Mouse (Mus musculus) CH12.LX (cell line): ENCODE data around the gene Msh3. TPM values are rescaled to one million over a fixed set of nuclear protein-coding genes. Genes with fewer than 3 reads are reported as not detected.

ENCODE experiments used
- DNase-seq: peaks from one replicate; pipeline ENCODE4 v3.0.0-alpha.2; 2013; ENCODE audit errors: extremely low read depth
- H3K27ac ChIP-seq: 2 replicates; pipeline ENCODE4 v1.5.1; 2012; ENCODE audit warnings: low read depth, mild to moderate bottlenecking, control low read depth, moderate library complexity; ENCODE audit not compliant: insufficient read depth
- H3K27me3 ChIP-seq: replicated peaks from 2 replicates; pipeline ENCODE3; 2012; ENCODE audit warnings: inconsistent platforms
- H3K36me3 ChIP-seq, 2 experiments: replicated peaks in 1 of 2; 2 replicates each; pipeline versions ENCODE3 to v1.6.1; 2012; ENCODE audit warnings: inconsistent platforms in 1 of 2, low read length in 1 of 2, mild to moderate bottlenecking in 1 of 2, mixed read lengths in 1 of 2, moderate library complexity in 1 of 2; ENCODE audit not compliant: control insufficient read depth in 1 of 2, insufficient read depth in 1 of 2
- H3K4me1 ChIP-seq, 2 experiments: 2 replicates each; pipeline ENCODE4 v1.6.1; 2012; ENCODE audit warnings: inconsistent platforms in 1 of 2, moderate library complexity in 1 of 2; ENCODE audit not compliant: insufficient read depth in 2 of 2, control insufficient read depth in 1 of 2
- H3K4me2 ChIP-seq: 2 replicates; pipeline ENCODE4 v1.6.1; 2012; ENCODE audit warnings: low read depth, mild to moderate bottlenecking, control low read depth; ENCODE audit not compliant: poor library complexity, insufficient read depth, severe bottlenecking
- H3K4me3 ChIP-seq, 3 experiments: fragments of 150-350 bp in 1 of 3; sonication (generic) in 1 of 3; replicated peaks in 1 of 3; 2 replicates each; pipeline versions ENCODE3 to v1.5.1; 2011 to 2012; ENCODE audit warnings: low read depth in 2 of 3, low read length in 2 of 3, mild to moderate bottlenecking in 2 of 3, moderate library complexity in 2 of 3, control low read depth in 1 of 3, improper control_type of control experiment in 1 of 3, inconsistent platforms in 1 of 3, mixed read lengths in 1 of 3; ENCODE audit not compliant: poor library complexity in 1 of 3
- H3K79me2 ChIP-seq: replicated peaks from 2 replicates; pipeline ENCODE4 v1.6.1; 2012; ENCODE audit warnings: mild to moderate bottlenecking, moderate library complexity; ENCODE audit not compliant: control insufficient read depth, poor library complexity, insufficient read depth, severe bottlenecking; ENCODE audit errors: extremely low read depth
- H3K9ac ChIP-seq: 2 replicates; pipeline ENCODE4 v1.6.1; 2012; ENCODE audit warnings: low read depth, mild to moderate bottlenecking, control low read depth, moderate library complexity; ENCODE audit not compliant: insufficient read depth
- H3K9me3 ChIP-seq: replicated peaks from 2 replicates; pipeline ENCODE3; 2012; ENCODE audit warnings: low read length, inconsistent platforms, mixed read lengths
- CHD1 ChIP-seq: IDR thresholded peaks from 2 replicates; pipeline ENCODE4 v1.6.1; 2012; ENCODE audit warnings: low read depth, low read length, improper control_type of control experiment, inconsistent platforms
- CHD2 ChIP-seq: IDR thresholded peaks from 2 replicates; pipeline ENCODE4 v1.6.1; 2011; ENCODE audit warnings: low read length, improper control_type of control experiment
- EP300 ChIP-seq: IDR thresholded peaks from 2 replicates; pipeline ENCODE4 v1.6.1; 2011; ENCODE audit warnings: low read length, improper control_type of control experiment
- ETS1 ChIP-seq: conservative IDR thresholded peaks from 2 replicates; pipeline ENCODE4 v1.6.1; 2012; ENCODE audit warnings: low read depth, mild to moderate bottlenecking, inconsistent platforms, low read length, improper control_type of control experiment, moderate library complexity
- GABPA ChIP-seq: IDR thresholded peaks from 2 replicates; pipeline ENCODE4 v1.6.1; 2012; ENCODE audit warnings: low read depth, low read length, improper control_type of control experiment, inconsistent platforms; ENCODE audit not compliant: insufficient replicate concordance
- HCFC1 ChIP-seq: IDR thresholded peaks from 2 replicates; pipeline ENCODE4 v1.6.1; 2012; ENCODE audit warnings: low read depth, mild to moderate bottlenecking, inconsistent platforms, low read length, improper control_type of control experiment
- JUND ChIP-seq: conservative IDR thresholded peaks from 2 replicates; pipeline ENCODE4 v1.6.1; 2011; ENCODE audit warnings: low read depth, low read length, improper control_type of control experiment
- MAFK ChIP-seq: IDR thresholded peaks from 2 replicates; pipeline ENCODE4 v1.6.1; 2011; ENCODE audit warnings: low read length, improper control_type of control experiment; ENCODE audit not compliant: insufficient replicate concordance
- MAX ChIP-seq: IDR thresholded peaks from 2 replicates; pipeline ENCODE4 v1.6.1; 2011; ENCODE audit warnings: low read length, improper control_type of control experiment
- MXI1 ChIP-seq: IDR thresholded peaks from 2 replicates; pipeline ENCODE4 v1.6.1; 2011; ENCODE audit warnings: mild to moderate bottlenecking, low read depth, low read length, improper control_type of control experiment
- NELFE ChIP-seq: IDR thresholded peaks from 2 replicates; pipeline ENCODE4 v1.6.1; 2011; ENCODE audit warnings: low read depth, low read length, improper control_type of control experiment
- NRF1 ChIP-seq: IDR thresholded peaks from 2 replicates; pipeline ENCODE4 v1.6.1; 2014; ENCODE audit warnings: low read depth, mild to moderate bottlenecking, inconsistent platforms, low read length, improper control_type of control experiment, moderate library complexity
- POLR2A ChIP-seq: IDR thresholded peaks from 2 replicates; pipeline ENCODE4 v1.6.1; 2011; ENCODE audit warnings: low read depth, mild to moderate bottlenecking, improper control_type of control experiment, low read length
- POLR2AphosphoS2 ChIP-seq: IDR thresholded peaks from 2 replicates; pipeline ENCODE4 v1.6.1; 2011; ENCODE audit warnings: low read depth, low read length, improper control_type of control experiment
- RCOR1 ChIP-seq: conservative IDR thresholded peaks from 2 replicates; pipeline ENCODE4 v1.6.1; 2012; ENCODE audit warnings: low read depth, mild to moderate bottlenecking, inconsistent platforms, low read length, improper control_type of control experiment
- SIN3A ChIP-seq: IDR thresholded peaks from 2 replicates; pipeline ENCODE4 v1.6.1; 2012; ENCODE audit warnings: low read length, improper control_type of control experiment, inconsistent platforms
- SMC3 ChIP-seq: IDR thresholded peaks from 2 replicates; pipeline ENCODE4 v1.6.1; 2011; ENCODE audit warnings: low read depth, low read length, improper control_type of control experiment
- TBP ChIP-seq: conservative IDR thresholded peaks from 2 replicates; pipeline ENCODE4 v1.6.1; 2011; ENCODE audit warnings: low read depth, low read length, improper control_type of control experiment
- TCF12 ChIP-seq: IDR thresholded peaks from 2 replicates; pipeline ENCODE4 v1.6.1; 2014; ENCODE audit warnings: low read depth, mild to moderate bottlenecking, inconsistent platforms, low read length, improper control_type of control experiment
- UBTF ChIP-seq: IDR thresholded peaks from 2 replicates; pipeline ENCODE4 v1.6.1; 2012; ENCODE audit warnings: low read depth, mild to moderate bottlenecking, inconsistent platforms, low read length, improper control_type of control experiment, moderate library complexity
- USF1 ChIP-seq: IDR thresholded peaks from 2 replicates; pipeline ENCODE4 v1.6.1; 2014; ENCODE audit warnings: low read depth, mild to moderate bottlenecking, inconsistent platforms, low read length, improper control_type of control experiment
- USF2 ChIP-seq: conservative IDR thresholded peaks from 2 replicates; pipeline ENCODE4 v1.6.1; 2011; ENCODE audit warnings: low read depth, low read length, improper control_type of control experiment
- ZC3H11A ChIP-seq: IDR thresholded peaks from 2 replicates; pipeline ENCODE4 v1.6.1; 2012; ENCODE audit warnings: low read depth, mild to moderate bottlenecking, inconsistent platforms, low read length, improper control_type of control experiment
- ZMIZ1 ChIP-seq: IDR thresholded peaks from 2 replicates; pipeline ENCODE4 v1.6.1; 2012; ENCODE audit warnings: low read depth, mild to moderate bottlenecking, inconsistent platforms, low read length, improper control_type of control experiment
- ZNF384 ChIP-seq: IDR thresholded peaks from 2 replicates; pipeline ENCODE4 v1.6.1; 2012; ENCODE audit warnings: low read depth, low read length, improper control_type of control experiment, inconsistent platforms
- dilution Hi-C: fragments of 300-500 bp; cut with MboI; formaldehyde crosslinking; loops from 2 replicates; pipeline ENCODE4 v1.14.3; 2020; ENCODE audit warnings: low sequenced_read_pairs; ENCODE audit not compliant: extremely low pct_unique_long_range_greater_than_20kb, extremely low pct_ligation_motif_present
- in situ Hi-C: fragments of 300-500 bp; cut with MboI; formaldehyde crosslinking; loops from 3 replicates; pipeline ENCODE4 v1.14.3; 2019; ENCODE audit warnings: low sequenced_read_pairs, low pct_ligation_motif_present, low pct_unique_long_range_greater_than_20kb, mixed read lengths
- polyA plus RNA-seq: library from polyadenylated mRNA; unstranded; fragments of >175 nt; gene quantifications from 2 replicates; pipeline ENCODE4 v1.2.1, GENCODE M21; 2012; ENCODE audit warnings: low read depth; ENCODE audit not compliant: insufficient read length
- total RNA-seq, 2 experiments: library from RNA; depleted of rRNA; stranded (reverse); fragments of 300-350 nt in 1 of 2; fragments of >200 nt in 1 of 2; gene quantifications; 2 replicates each; pipeline ENCODE4 v1.2.3; 2012 to 2014

The Msh3 gene
- total and polyA plus RNA-seq, 3 experiments = 13.7 to 27.0 (median 18.3) TPM

DNA sequence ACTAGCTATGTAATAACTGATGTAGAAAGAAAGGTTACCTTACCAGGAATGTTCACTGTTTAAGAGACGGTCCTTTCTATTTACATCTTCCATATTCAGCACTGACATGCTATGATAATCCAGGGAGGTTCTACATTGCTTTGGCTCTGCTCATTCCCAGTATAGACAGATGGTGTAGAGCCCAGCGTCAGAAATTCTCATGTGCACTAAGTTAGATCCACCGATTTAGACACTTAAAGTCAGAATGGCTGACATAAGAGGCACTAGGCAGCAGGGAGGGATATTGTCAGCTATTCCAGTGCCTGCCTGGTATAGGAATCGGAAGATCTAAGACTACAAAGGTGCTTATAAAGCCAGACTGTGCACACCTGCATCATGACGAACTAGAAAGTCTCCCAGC lies 40.2 kb downstream of the Msh3 start:
- in situ Hi-C loops (no loop called here), dilution Hi-C loops (no loop called here)
- H3K4me1 ChIP-seq = peaks cover 2 to 16% of the 10 kb centered on the region in 2 experiments; a peak in 3 of 4 replicates
- no peak overlapping the region for H3K27ac ChIP-seq
- H3K27me3 ChIP-seq = no peaks in the 10 kb centered on the region
- TF ChIP-seq NRF1 (no peak), CHD2 (no peak), CHD1 (no peak), EP300 (no peak), RCOR1 (no peak), POLR2A (no peak), GABPA (no peak)
- H3K9me3 ChIP-seq = no peaks in the 10 kb centered on the region
- H3K36me3 ChIP-seq = peaks cover 21 to 53% of the 10 kb centered on the region in 2 experiments
- H3K4me2 ChIP-seq = no peak overlapping the region
- H3K4me3 ChIP-seq = no peak overlapping the region
- H3K9ac ChIP-seq = no peak overlapping the region
- no peaks in the 10 kb centered on the region for H3K79me2 ChIP-seq
- DNase-seq = no peak

DNA sequence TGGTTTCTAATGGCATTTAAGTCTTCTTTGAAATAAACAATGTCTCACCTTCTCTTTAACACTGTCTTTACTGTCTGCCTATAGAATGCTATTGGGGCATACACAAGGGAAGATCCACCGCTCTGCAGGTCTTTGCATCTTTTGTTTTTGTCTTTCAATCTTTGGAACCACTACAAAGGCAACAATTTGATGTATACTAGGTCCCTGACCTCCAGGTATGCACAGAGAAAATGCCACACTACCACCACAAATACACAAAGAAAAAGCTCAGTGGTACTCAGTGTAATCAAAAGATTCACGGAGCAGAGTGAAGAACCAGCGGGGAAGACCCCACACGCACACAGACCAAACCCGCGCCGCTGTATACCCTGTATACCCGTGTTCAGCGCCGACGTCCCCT lies 49.1 kb downstream of the Msh3 start, which contains the start of gene Gm20379:
TSS of gene Gm20379 (plus strand) at position 301 of the 400 bp plus-strand sequence.
- H3K4me3 ChIP-seq = no peak within 1 kb of the TSS
- no peaks in the 10 kb centered on the region for H3K27me3 ChIP-seq
- dilution Hi-C loops = no loop called here
- TF ChIP-seq TBP (no peak), ZMIZ1 (no peak), ETS1 (no peak), HCFC1 (no peak), GABPA (no peak), ZC3H11A (no peak)
- no peaks in the 10 kb centered on the region; the same call in 1 of the 2 replicates for H3K79me2 ChIP-seq
- H3K4me1 ChIP-seq = peaks cover 4 to 24% of the 10 kb centered on the region in 2 experiments; a peak in 2 of 4 replicates
- peaks cover 10 to 45% of the 10 kb centered on the region in 2 experiments for H3K36me3 ChIP-seq
- in situ Hi-C loops = no loop called here
- DNase-seq = no peak
- peaks cover 4% of the 10 kb centered on the region for H3K9me3 ChIP-seq
- no peak within 1 kb of the TSS for H3K27ac ChIP-seq
- H3K9ac ChIP-seq = no peak within 1 kb of the TSS
- no peak within 1 kb of the TSS for H3K4me2 ChIP-seq

DNA sequence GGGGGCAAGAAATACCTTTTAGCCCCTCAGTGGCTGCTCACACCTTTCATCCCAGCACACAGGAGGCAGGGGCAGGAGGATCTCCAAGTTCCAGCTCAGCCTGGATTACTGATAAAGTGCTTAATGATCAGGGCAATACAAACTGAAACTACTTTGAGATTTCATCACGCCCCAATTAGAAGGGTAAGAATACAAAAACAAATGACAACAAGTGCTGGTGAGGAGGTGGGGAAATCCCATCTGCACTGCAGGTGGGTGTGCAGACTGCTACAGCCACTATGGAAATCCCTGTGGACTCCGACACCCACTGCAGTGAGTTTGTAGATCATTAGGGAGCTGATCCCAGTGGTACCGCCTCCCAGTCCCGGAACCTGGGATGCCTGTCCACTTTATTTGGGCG lies 50.5 kb downstream of the Msh3 start:
- no peak overlapping the region for H3K27ac ChIP-seq
- TF ChIP-seq UBTF (no peak), GABPA (no peak), POLR2A (no peak), NELFE (no peak), POLR2AphosphoS2 (no peak), USF1 (no peak), USF2 (no peak), CHD2 (no peak), TBP (no peak), JUND (no peak), SIN3A (no peak), MAX (no peak), MAFK (no peak), EP300 (no peak; the same call in 1 of the 2 replicates), SMC3 (no peak), ZNF384 (no peak), MXI1 (no peak), TCF12 (no peak)
- no peaks in the 10 kb centered on the region; the same call in 1 of the 2 replicates for H3K79me2 ChIP-seq
- H3K9ac ChIP-seq = no peak overlapping the region; the same call in 1 of the 2 replicates
- DNase-seq = peak; percentile 42
- no peak overlapping the region for H3K4me2 ChIP-seq
- H3K9me3 ChIP-seq = peaks cover 4% of the 10 kb centered on the region
- H3K27me3 ChIP-seq = no peaks in the 10 kb centered on the region
- H3K4me3 ChIP-seq = no peak overlapping the region
- dilution Hi-C loops = no loop called here
- in situ Hi-C loops = no loop called here
- H3K4me1 ChIP-seq = peaks cover 4 to 24% of the 10 kb centered on the region in 2 experiments; a peak in 2 of 4 replicates
- H3K36me3 ChIP-seq = peaks cover 10 to 47% of the 10 kb centered on the region in 2 experiments
